Mouse (Mus musculus) G1E (cell line): ENCODE results near the gene Tln2.

Experiments
- CTCF ChIP-seq: IDR thresholded peaks from 2 replicates; pipeline ENCODE4 v1.5.1; 2012; ENCODE audit warnings: low read depth, low read length, inconsistent platforms, mixed read lengths
- GATA1 ChIP-seq: IDR thresholded peaks from 2 replicates; pipeline ENCODE4 v1.6.1; 2012; ENCODE audit warnings: borderline replicate concordance, low read length, inconsistent platforms, mixed read lengths
- GATA2 ChIP-seq: IDR thresholded peaks from 2 replicates; pipeline ENCODE4 v1.6.1; 2012; ENCODE audit warnings: low read depth, low read length, inconsistent platforms, borderline replicate concordance
- TAL1 ChIP-seq: conservative IDR thresholded peaks from 2 replicates; pipeline ENCODE4 v1.6.1; 2012; ENCODE audit warnings: low read depth, low read length, inconsistent platforms, mixed read lengths

DNA sequence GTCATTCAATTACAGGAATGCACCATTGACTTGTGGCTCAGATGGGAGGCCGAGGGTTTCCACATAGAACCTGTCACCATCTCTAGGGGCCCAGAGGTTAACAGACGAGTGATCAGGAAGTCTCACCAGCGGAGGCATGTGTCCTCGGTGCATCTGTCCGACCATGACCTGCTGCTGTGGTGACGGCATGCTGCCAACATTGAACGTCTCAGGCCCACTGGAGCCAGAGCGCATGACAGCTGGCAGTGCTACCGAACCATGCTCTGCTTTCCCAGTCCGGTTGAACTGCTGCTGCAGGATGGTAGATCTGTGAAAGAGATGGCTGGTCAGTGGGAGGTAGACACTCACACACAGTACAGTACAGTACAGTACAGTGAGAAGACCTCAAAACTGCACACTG lies 197.0 kb downstream of the Tln2 start:
- TF ChIP-seq TAL1, result no peak
- no peak for TF ChIP-seq CTCF
- no peak for TF ChIP-seq GATA1
- no peak for TF ChIP-seq GATA2
